Mouse (Mus musculus) layer of hippocampus, adult 2 months (tissue): ENCODE results near the gene Pecam1. TPM values are rescaled to one million over a fixed set of nuclear protein-coding genes. Genes with fewer than 3 reads are reported as not detected.

ENCODE experiments used
- DNase-seq, 2 experiments: peaks; one replicate each; pipeline ENCODE4 v3.0.0; 2022; ENCODE audit warnings: low spot score in 2 of 2
- H3K27ac ChIP-seq: fragments of 200-600 bp; 2 replicates; pipeline ENCODE4 v1.8.1; 2022
- H3K4me3 ChIP-seq: fragments of 200-600 bp; 2 replicates; pipeline ENCODE4 v1.8.1; 2022; ENCODE audit warnings: mild to moderate bottlenecking
- CTCF ChIP-seq: fragments of 200-600 bp; conservative IDR thresholded peaks from 2 replicates; pipeline ENCODE4 v1.8.1; 2022; ENCODE audit warnings: antibody characterized with exemption, mild to moderate bottlenecking, moderate library complexity
- total RNA-seq, 2 experiments: library from RNA; stranded (reverse); gene quantifications; 2 replicates each; pipeline ENCODE4 v1.2.3; 2021

Gene Pecam1
- total RNA-seq, 2 experiments from 2014 or later: 15.9 to 20.4 TPM

- no peak for DNase-seq
- no peak for TF ChIP-seq CTCF
- Histone ChIP-seq H3K27ac (no peak overlapping the region), H3K4me3 (no peak overlapping the region)
These were observed 77.4 kb downstream of the Pecam1 start for GRCm38 (mm10) chr11:106672919-106673505.

GRCm38 (mm10) chr11:106671801-106672200 is 78.6 kb downstream of the Pecam1 start:
- H3K4me3 ChIP-seq: no peak overlapping the region
- TF ChIP-seq CTCF: no peak
- no peak for DNase-seq
- H3K27ac ChIP-seq: no peak overlapping the region

DNA sequence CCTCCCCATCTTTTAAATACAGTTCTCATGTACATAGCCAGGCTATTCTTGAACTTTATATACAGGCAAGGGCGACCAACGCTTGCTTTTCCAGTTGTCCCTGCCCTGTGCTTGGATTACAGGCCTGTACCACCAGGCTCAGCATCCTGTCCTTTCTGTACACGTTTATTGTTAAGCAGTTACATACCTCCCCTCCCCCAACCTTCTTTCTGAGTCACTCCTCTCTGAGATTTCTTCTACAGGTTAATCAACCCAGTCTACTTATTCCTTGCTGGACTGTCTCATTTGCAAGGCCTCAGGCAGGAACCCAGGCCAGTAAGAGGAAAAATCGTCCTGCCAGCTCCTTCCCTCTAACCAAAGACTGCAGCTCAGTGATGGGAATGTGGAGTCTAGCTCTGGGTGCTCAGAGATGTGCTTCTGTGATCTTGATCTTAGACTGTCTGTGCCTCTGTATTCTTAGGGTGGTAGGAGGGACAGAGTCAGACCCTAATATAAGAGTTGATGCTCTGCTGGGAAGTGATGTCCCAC is 79.4 kb downstream of the Pecam1 start:
- DNase-seq: no peak
- Histone ChIP-seq H3K4me3 (no peak overlapping the region), H3K27ac (no peak overlapping the region)
- no peak for TF ChIP-seq CTCF

- no peak overlapping the region for H3K27ac ChIP-seq
- DNase-seq: no peak
- no peak for TF ChIP-seq CTCF
- H3K4me3 ChIP-seq: no peak overlapping the region
These were observed 80.2 kb downstream of the Pecam1 start for GRCm38 (mm10) chr11:106670266-106670665.

DNA sequence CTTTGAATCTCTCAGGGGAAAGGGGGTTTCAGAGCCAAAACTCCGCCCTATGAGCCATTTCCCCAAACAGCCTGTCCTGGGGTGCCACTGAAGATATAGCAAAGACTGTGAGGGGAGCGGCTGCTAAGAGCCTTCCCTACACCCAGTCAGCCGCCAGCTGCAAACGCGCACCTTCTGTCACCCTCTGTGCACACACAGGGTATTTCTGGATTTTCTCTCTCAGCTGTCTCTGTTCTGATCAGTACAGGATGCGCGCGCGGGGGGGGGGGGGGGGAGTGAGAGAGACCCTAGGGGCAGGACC is 80.6 kb downstream of the Pecam1 start:
- no peak overlapping the region for H3K27ac ChIP-seq
- DNase-seq: no peak
- no peak overlapping the region for H3K4me3 ChIP-seq
- no peak for TF ChIP-seq CTCF

- DNase-seq: no peak
- H3K4me3 ChIP-seq: no peak overlapping the region
- TF ChIP-seq CTCF: no peak
- H3K27ac ChIP-seq: no peak overlapping the region
These were observed 81.1 kb downstream of the Pecam1 start for GRCm38 (mm10) chr11:106669102-106669872.

GRCm38 (mm10) chr11:106668336-106668735 is 82.1 kb downstream of the Pecam1 start:
- Histone ChIP-seq H3K4me3 (no peak overlapping the region), H3K27ac (no peak overlapping the region)
- no peak for DNase-seq
- no peak for TF ChIP-seq CTCF

- no peak for DNase-seq
- no peak overlapping the region for H3K27ac ChIP-seq
These were observed 82.6 kb downstream of the Pecam1 start for GRCm38 (mm10) chr11:106667855-106668254.

GRCm38 (mm10) chr11:106666470-106667107 is 83.8 kb downstream of the Pecam1 start:
- no peak overlapping the region for H3K27ac ChIP-seq
- H3K4me3 ChIP-seq: no peak overlapping the region
- no peak for TF ChIP-seq CTCF
- DNase-seq: no peak

More at GRCm38 (mm10) chr11:106667855-106668254, 82.6 kb downstream of the Pecam1 start:
- TF ChIP-seq CTCF: no peak
- H3K4me3 ChIP-seq: no peak overlapping the region

DNA sequence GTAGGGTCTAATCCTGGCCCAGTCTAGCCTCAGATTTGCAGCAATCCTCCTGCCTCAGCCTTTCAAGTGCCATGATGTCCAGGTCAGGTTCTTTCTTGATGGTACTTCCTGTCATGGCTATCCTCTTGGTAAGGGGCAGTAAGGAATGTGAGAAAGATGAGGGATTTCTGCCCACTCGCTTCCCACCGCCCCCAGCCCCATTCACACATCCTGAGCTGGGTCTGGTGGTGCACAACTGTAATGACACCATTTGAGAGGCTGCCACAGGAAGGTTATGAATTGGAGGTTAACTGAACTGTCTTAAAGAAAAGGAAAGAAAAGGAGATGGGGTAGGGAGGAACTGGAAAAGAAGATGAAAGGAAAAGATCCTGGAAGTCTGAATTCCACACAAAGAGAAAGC is 84.6 kb downstream of the Pecam1 start:
- no peak for TF ChIP-seq CTCF
- Histone ChIP-seq H3K27ac (0 out of 2 replicates have a peak overlapping the region, but pooled peaks have one; percentile 18), H3K4me3 (no peak overlapping the region)
- DNase-seq: no peak

DNA sequence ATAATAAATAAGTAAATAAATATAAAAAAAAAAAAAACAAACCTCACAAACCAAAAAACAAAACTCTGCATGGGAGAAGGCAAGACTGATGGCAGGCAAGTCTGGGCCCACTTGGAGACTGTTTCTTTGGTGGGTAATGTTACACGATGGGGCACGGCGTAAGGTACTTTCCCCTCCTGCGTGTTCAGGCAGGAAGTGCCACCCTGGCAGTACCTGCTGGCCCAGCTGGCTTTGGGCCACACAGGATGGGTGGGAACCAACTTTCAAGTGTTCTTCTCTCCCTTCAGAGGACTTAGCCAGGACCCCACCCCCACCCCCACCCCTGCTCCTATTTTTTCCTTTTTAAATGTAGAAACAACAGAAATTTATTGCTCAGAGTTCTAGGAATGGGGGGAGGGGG is 85.1 kb downstream of the Pecam1 start:
- Histone ChIP-seq H3K4me3 (no peak overlapping the region), H3K27ac (no peak overlapping the region)
- no peak for TF ChIP-seq CTCF
- DNase-seq: no peak

- TF ChIP-seq CTCF: no peak
- no peak for DNase-seq
- no peak overlapping the region for H3K27ac ChIP-seq
- no peak overlapping the region for H3K4me3 ChIP-seq
These were observed 85.7 kb downstream of the Pecam1 start for GRCm38 (mm10) chr11:106664691-106665090.

DNA sequence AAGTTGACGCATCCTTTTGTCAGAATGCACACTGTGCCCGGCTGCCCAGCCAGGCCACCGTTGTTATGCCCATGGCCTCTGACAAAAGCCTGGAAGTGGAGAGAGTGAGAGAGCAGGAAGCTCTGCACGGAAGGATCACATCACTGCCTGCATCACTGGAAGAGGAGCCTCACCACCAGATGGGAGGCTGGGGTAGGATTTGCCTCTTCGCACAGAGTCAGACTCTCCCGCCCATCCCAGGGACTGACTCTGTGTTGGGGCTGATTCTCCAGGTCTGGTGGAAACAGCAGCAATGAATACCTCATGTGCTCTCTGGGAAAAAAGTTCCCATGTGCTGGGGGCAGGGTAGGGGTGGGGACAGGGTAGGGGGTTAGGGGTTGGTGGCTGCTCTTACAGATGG is 86.6 kb downstream of the Pecam1 start:
- H3K27ac ChIP-seq: no peak overlapping the region
- no peak for TF ChIP-seq CTCF
- H3K4me3 ChIP-seq: no peak overlapping the region
- DNase-seq: peak in 1 of 2 experiments; percentile 27
